Mouse (Mus musculus) limb, embryonic 10.5 days (tissue): ENCODE results near the gene Enox1. TPM values are rescaled to one million over a fixed set of nuclear protein-coding genes. Genes with fewer than 3 reads are reported as not detected.
"Not testable (repeated sequence)": the region's sequence is repeated elsewhere in the genome, so short reads cannot be mapped to it uniquely, and the experiment has no call there.

Experiments used
- DNase-seq: peaks from one replicate; pipeline ENCODE4 v3.0.0-alpha.2; 2017; ENCODE audit warnings: low spot score
- H3K27ac ChIP-seq: fragments of 300-500 bp; sonication (generic); 2 replicates; pipeline ENCODE4 v1.5.1; 2016; ENCODE audit warnings: mild to moderate bottlenecking
- H3K27me3 ChIP-seq: fragments of 300-500 bp; sonication (generic); 2 replicates; pipeline ENCODE4 v1.6.1; 2016; ENCODE audit warnings: low read depth, mild to moderate bottlenecking; ENCODE audit not compliant: poor library complexity, severe bottlenecking
- H3K36me3 ChIP-seq: fragments of 300-500 bp; sonication (generic); 2 replicates; pipeline ENCODE4 v1.6.1; 2016; ENCODE audit warnings: mild to moderate bottlenecking, moderate library complexity
- H3K4me1 ChIP-seq: fragments of 300-500 bp; sonication (generic); 2 replicates; pipeline ENCODE4 v1.6.1; 2016
- H3K4me3 ChIP-seq: fragments of 300-500 bp; sonication (generic); 2 replicates; pipeline ENCODE4 v1.5.1; 2016; ENCODE audit warnings: mild to moderate bottlenecking, moderate library complexity
- H3K9me3 ChIP-seq: fragments of 300-500 bp; sonication (generic); replicated peaks from 2 replicates; pipeline ENCODE4 v1.6.1; 2016; ENCODE audit warnings: mild to moderate bottlenecking
- WGBS: fragments of 180-500 bp; shearing (Covaris S2); methylation state at CpG from one replicate; pipeline ENCODE4 v1.1.7; 2016; 5-methylcytosine and 5-hydroxymethylcytosine counted together
- polyA plus RNA-seq: library from polyadenylated mRNA; unstranded; fragments of >200 nt; fragmentation: Nextera tagmentation; extraction: Ambion mirVana; gene quantifications from 2 replicates; pipeline ENCODE4 v1.2.1, GENCODE M21; 2016

The Enox1 gene
- 5.6 and 7.0 TPM in 2 replicates for polyA plus RNA-seq

GRCm38 (mm10) chr14:77156222-77156910 lies at the start of gene Enox1:
TSS of gene Enox1 (plus strand) at chr14:77156763.
- under 1% methylated on average over 73 of the region's 73 CpGs for WGBS
- Histone ChIP-seq H3K4me1 (peaks cover 29% of the 10 kb centered on the region), H3K4me3 (peak within 1 kb of the TSS; percentile 85), H3K9me3 (no peaks in the 10 kb centered on the region), H3K27ac (peak within 1 kb of the TSS; percentile 82), H3K27me3 (peaks cover 28% of the 10 kb centered on the region), H3K36me3 (no peaks in the 10 kb centered on the region)
- DNase-seq: peak; percentile 87

GRCm38 (mm10) chr14:77110622-77111021 lies 45.9 kb upstream of the Enox1 start:
- not testable (repeated sequence) for H3K9me3 ChIP-seq, H3K27ac ChIP-seq, H3K36me3 ChIP-seq, H3K27me3 ChIP-seq, DNase-seq, H3K4me1 ChIP-seq, H3K4me3 ChIP-seq
- 93% methylated on average over 5 of the region's 5 CpGs for WGBS

GRCm38 (mm10) chr14:77130612-77131011 lies 26.0 kb upstream of the Enox1 start:
- WGBS: 92% methylated on average over 5 of the region's 5 CpGs
- no peaks in the 10 kb centered on the region for H3K9me3 ChIP-seq
- H3K27ac ChIP-seq: no peak overlapping the region
- DNase-seq: no peak
- no peaks in the 10 kb centered on the region for H3K4me1 ChIP-seq
- no peak overlapping the region for H3K4me3 ChIP-seq
- H3K27me3 ChIP-seq: no peaks in the 10 kb centered on the region
- H3K36me3 ChIP-seq: no peaks in the 10 kb centered on the region

- no peak overlapping the region for H3K4me3 ChIP-seq
- H3K4me1 ChIP-seq: peaks cover 9% of the 10 kb centered on the region
- DNase-seq: no peak
- H3K27ac ChIP-seq: no peak overlapping the region
- H3K9me3 ChIP-seq: no peaks in the 10 kb centered on the region
- WGBS: 67% methylated on average over 6 of the region's 6 CpGs
- 0 out of 2 replicates have a peak, but pooled peaks cover 6% of the 10 kb centered on the region for H3K27me3 ChIP-seq
- H3K36me3 ChIP-seq: no peaks in the 10 kb centered on the region
Observed at GRCm38 (mm10) chr14:77136936-77137335, 19.6 kb upstream of the Enox1 start.

GRCm38 (mm10) chr14:77141324-77142282 lies 15.0 kb upstream of the Enox1 start:
- H3K36me3 ChIP-seq: no peaks in the 10 kb centered on the region

DNA sequence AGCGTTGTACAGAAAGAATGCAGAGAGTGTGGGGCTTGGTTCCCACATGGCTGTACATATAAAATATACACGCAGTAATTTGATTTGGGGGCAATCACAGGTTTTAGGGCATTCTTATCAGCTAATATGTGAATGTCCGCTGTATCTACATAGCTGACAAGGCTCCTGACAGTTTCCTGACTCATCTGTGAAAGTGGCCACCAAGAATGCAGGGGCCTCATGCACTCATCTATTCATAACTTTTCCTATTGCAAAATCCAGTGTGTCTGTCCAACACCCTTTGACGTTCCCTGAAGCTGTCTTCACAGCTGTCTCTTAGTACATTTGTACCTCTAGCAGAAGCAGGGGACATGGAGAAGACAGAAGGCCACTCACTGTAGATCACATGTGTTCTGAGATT lies 11.5 kb upstream of the Enox1 start:
- Histone ChIP-seq H3K9me3 (no peaks in the 10 kb centered on the region), H3K4me3 (no peak overlapping the region), H3K27me3 (0 out of 2 replicates have a peak, but pooled peaks cover 6% of the 10 kb centered on the region), H3K36me3 (no peaks in the 10 kb centered on the region), H3K4me1 (no peaks in the 10 kb centered on the region), H3K27ac (no peak overlapping the region)
- WGBS: 91% methylated on average over 4 of the region's 4 CpGs
- no peak for DNase-seq

More at GRCm38 (mm10) chr14:77141324-77142282, 15.0 kb upstream of the Enox1 start:
- DNase-seq: peak; percentile 86
- Histone ChIP-seq H3K27ac (no peak overlapping the region), H3K9me3 (no peaks in the 10 kb centered on the region), H3K27me3 (0 out of 2 replicates have a peak, but pooled peaks cover 6% of the 10 kb centered on the region), H3K4me1 (peaks cover 5% of the 10 kb centered on the region), H3K4me3 (no peak overlapping the region)
- 36% methylated on average over 17 of the region's 17 CpGs for WGBS

GRCm38 (mm10) chr14:77147635-77148034 lies 8.9 kb upstream of the Enox1 start:
- Histone ChIP-seq H3K27ac (no peak overlapping the region), H3K36me3 (no peaks in the 10 kb centered on the region), H3K4me3 (no peak overlapping the region), H3K9me3 (no peaks in the 10 kb centered on the region), H3K4me1 (peaks cover 4% of the 10 kb centered on the region; the same call in 1 of the 2 replicates), H3K27me3 (no peaks in the 10 kb centered on the region)
- DNase-seq: no peak
- 96% methylated on average over 1 of the region's 1 CpGs for WGBS

DNA sequence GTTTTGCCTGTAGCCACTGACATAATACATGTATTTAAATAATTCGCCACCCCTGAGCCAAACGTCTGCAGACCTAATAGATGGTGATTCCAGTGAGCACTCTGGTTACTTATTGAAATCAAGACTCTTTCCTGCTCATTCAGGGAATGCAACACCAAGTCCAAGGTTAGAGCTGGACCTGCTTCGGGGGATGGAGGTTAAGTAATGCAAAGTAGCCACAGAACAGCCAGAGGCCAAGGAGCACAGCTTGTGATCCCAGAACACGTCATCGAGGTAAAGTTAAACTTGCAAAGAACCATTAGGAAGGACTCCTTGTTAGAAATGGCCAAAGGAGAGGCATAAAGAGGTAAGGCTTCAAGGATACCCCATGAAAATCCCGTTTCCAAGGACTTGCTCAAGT lies 6.0 kb upstream of the Enox1 start:
- no peaks in the 10 kb centered on the region for H3K9me3 ChIP-seq
- H3K27ac ChIP-seq: no peak overlapping the region
- peaks cover 7% of the 10 kb centered on the region; the same call in 1 of the 2 replicates for H3K4me1 ChIP-seq
- peaks cover 14% of the 10 kb centered on the region for H3K27me3 ChIP-seq
- no peaks in the 10 kb centered on the region for H3K36me3 ChIP-seq
- H3K4me3 ChIP-seq: no peak overlapping the region
- 81% methylated on average over 6 of the region's 6 CpGs for WGBS
- no peak for DNase-seq

DNA sequence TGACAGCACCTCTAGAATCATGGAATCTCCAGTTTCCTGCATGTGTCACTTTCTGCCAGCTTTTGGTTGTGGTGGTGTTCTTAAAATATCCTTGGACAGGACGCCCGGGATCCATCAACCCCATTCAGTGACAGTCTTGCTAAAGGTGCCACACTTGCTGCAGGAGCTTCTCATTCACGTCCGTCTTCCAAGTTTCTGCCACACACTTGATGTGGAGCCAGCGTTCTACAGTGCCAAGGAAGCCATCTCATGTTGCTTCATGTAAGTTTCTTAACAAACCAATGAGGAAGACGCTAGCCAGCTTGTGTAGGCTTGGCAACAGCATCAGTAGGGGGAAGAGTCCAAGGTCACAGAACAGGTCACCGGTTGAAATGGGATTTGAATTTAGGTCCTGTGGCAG lies 5.1 kb upstream of the Enox1 start:
- no peak overlapping the region for H3K4me3 ChIP-seq

DNA sequence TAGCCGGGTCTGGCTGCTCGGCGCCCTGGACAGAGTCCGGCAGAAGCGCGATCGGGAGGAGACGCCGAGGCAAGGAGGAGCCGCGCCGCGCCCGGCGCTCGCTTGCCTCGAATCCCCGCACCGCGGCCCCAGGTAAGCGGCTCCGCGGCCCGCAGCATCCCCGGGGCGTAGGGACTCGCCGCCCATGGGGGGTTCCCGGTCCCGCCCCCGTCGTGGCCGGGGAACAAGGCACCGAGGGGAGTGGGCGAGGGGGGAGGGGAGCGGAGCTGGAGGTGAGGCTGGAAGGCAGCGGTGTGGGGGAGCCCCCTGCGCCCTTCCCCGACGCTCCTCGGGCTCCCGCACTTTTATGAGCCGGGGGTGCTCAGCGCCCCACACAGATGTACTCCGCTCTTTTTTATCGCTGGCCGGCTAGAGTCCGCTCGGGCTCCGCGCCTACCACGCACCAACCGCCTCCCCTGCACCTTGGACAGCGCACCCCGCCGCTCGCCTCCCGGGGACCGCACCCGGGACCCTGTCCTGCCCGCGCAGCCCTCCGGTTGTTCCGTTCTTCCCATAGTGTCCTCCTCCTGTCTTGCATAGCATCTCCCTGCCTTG lies 445 bp downstream of the Enox1 start:
- under 1% methylated on average over 61 of the region's 64 CpGs for WGBS
- Histone ChIP-seq H3K4me1 (peaks cover 26% of the 10 kb centered on the region), H3K36me3 (no peaks in the 10 kb centered on the region), H3K4me3 (peak overlapping the region; percentile 85), H3K9me3 (no peaks in the 10 kb centered on the region), H3K27ac (peak overlapping the region; percentile 82), H3K27me3 (peaks cover 28% of the 10 kb centered on the region)
- peak; percentile 69 for DNase-seq

More for the DNA sequence above, 5.1 kb upstream of the Enox1 start:
- H3K9me3 ChIP-seq: no peaks in the 10 kb centered on the region
- no peak overlapping the region for H3K27ac ChIP-seq
- H3K36me3 ChIP-seq: no peaks in the 10 kb centered on the region
- peaks cover 21% of the 10 kb centered on the region for H3K27me3 ChIP-seq
- 91% methylated on average over 7 of the region's 7 CpGs for WGBS
- DNase-seq: no peak
- H3K4me1 ChIP-seq: peaks cover 16% of the 10 kb centered on the region

GRCm38 (mm10) chr14:77157505-77157911 lies 945 bp downstream of the Enox1 start:
- no peaks in the 10 kb centered on the region for H3K9me3 ChIP-seq
- H3K4me1 ChIP-seq: peaks cover 26% of the 10 kb centered on the region
- WGBS: 1% methylated on average over 31 of the region's 31 CpGs
- H3K4me3 ChIP-seq: peak overlapping the region; percentile 85
- H3K27ac ChIP-seq: peak overlapping the region; percentile 82; the same call in 1 of the 2 replicates
- H3K27me3 ChIP-seq: peaks cover 28% of the 10 kb centered on the region
- H3K36me3 ChIP-seq: no peaks in the 10 kb centered on the region
- peak; percentile 76 for DNase-seq

DNA sequence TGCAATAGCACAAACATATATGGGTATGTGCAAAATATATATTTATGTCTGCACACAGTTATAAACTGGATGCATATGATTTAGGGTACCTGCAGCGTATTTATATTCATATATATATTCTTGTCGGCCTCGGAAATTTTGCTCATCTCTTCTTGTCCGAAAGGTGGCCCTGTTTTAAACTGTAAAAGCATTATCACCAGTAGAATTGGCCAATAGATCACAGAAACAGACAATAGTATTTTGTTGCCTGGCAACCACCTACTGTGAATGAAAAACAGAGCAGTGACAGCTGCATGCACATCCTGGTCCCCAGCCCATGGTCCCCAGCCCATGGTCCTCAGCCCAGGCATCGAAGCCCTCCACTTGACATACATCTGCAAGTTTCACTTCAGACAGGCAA lies 2.8 kb downstream of the Enox1 start:
- Histone ChIP-seq H3K27ac (no peak overlapping the region), H3K36me3 (no peaks in the 10 kb centered on the region), H3K4me3 (no peak overlapping the region), H3K9me3 (no peaks in the 10 kb centered on the region), H3K27me3 (peaks cover 26% of the 10 kb centered on the region), H3K4me1 (peaks cover 23% of the 10 kb centered on the region)
- WGBS: 85% methylated on average over 5 of the region's 5 CpGs
- DNase-seq: no peak
